In genomic region chr7:30490957-30491307, GRCm38 (mm10) we compare ENCODE assay signal across 23 mouse cellular contexts. TPM values are rescaled to one million over a fixed set of nuclear protein-coding genes. Genes with fewer than 3 reads are reported as not detected.
DNase-seq lines count a peak whose midpoint lies in the region; ATAC-seq and TF ChIP-seq lines count a peak whose summit lies in the region.
"Had no signal": no experiment of that assay in that cellular context is flagged by ENCODE, and none has a peak within 500 bp of the region (broad histone marks: within the 10 kb centered on the region; RNA-seq: fewer than 3 reads in every experiment).

No protein-coding gene starts in this region.

- no peak overlapping the region for H3K4me2 ChIP-seq in forebrain, postnatal 0 days (ENCODE audit: low read depth)
- H3K4me2 ChIP-seq in forebrain, embryonic 12.5 days = no peak overlapping the region
- no peak overlapping the region for H3K4me2 ChIP-seq in midbrain, embryonic 14.5 days (ENCODE audit: low read length)
- no peak overlapping the region for H3K4me2 ChIP-seq in midbrain, embryonic 15.5 days
- H3K4me2 ChIP-seq: kidney, embryonic 15.5 days; liver, embryonic 13.5 days had no signal

- peak; percentile 36; the same call in 1 of the 2 replicates for ATAC-seq in forebrain, postnatal 0 days
- no peak for ATAC-seq in forebrain, embryonic 12.5 days (ENCODE audit: low FRiP score)
- no peak for ATAC-seq in midbrain, embryonic 14.5 days (ENCODE audit: low FRiP score, low TSS enrichment)
- no peak for ATAC-seq in midbrain, embryonic 15.5 days (replicated peaks)
- peak; percentile 26 for ATAC-seq in Patski
- ATAC-seq: activated CD4-positive, CD25-positive, alpha-beta regulatory T cell, adult 4 months; lung, postnatal 0 days; midbrain, embryonic 16.5 days had no signal

- DNase-seq in forebrain, postnatal 0 days = no peak
- DNase-seq in midbrain, embryonic 14.5 days = peak; percentile 17
- DNase-seq in Patski (ENCODE audit: low read depth, low spot score) (peak; percentile 35), MN1 (ENCODE audit: low spot score) (no peak)
- DNase-seq in cerebellum, postnatal 10 days = no peak
- DNase-seq: adrenal gland, postnatal 25 days; liver, embryonic 13.5 days had no signal

- TF ChIP-seq CTCF in forebrain, postnatal 0 days (IDR thresholded peaks at IDR 0.05; ENCODE audit: low read depth) = no peak; the same call in 1 of the 2 replicates
- TF ChIP-seq CTCF in Patski (IDR thresholded peaks at IDR 0.05) = peak; percentile 35

- no peak overlapping the region for H3K27ac ChIP-seq in forebrain, postnatal 0 days (ENCODE audit: low read depth, low read length)
- no peak overlapping the region for H3K27ac ChIP-seq in forebrain, embryonic 12.5 days
- H3K27ac ChIP-seq in midbrain, embryonic 14.5 days (replicated peaks; ENCODE audit: low read depth, low read length) = no peak overlapping the region
- H3K27ac ChIP-seq in midbrain, embryonic 15.5 days = no peak overlapping the region
- H3K27ac ChIP-seq: kidney, embryonic 15.5 days; liver, embryonic 13.5 days had no signal

- POLR2A ChIA-PET in Patski (lab: Charles Lee) = interaction anchor here (0.5 kb wide), 1 partner anchor 60 kb away, joined by 3 read pairs; no protein-coding TSS in a partner anchor

- CTCF ChIA-PET in Patski (lab: Charles Lee) = interaction anchor here (0.9 to 3.2 kb wide), 5 partner anchors 41 to 157 kb away, joined by 3 to 13 read pairs (median 5); partner anchors contain the start of gene Proser3

- H3K27me3 ChIP-seq in forebrain, postnatal 0 days (ENCODE audit: insufficient read depth, low read length) = no peaks in the 10 kb centered on the region
- peaks cover 21% of the 10 kb centered on the region; the same call in 1 of the 2 replicates for H3K27me3 ChIP-seq in forebrain, embryonic 12.5 days
- no peaks in the 10 kb centered on the region for H3K27me3 ChIP-seq in midbrain, embryonic 14.5 days (ENCODE audit: control insufficient read depth, insufficient read depth, low read length)
- H3K27me3 ChIP-seq in midbrain, embryonic 15.5 days (replicated peaks) = peaks cover 7% of the 10 kb centered on the region
- H3K27me3 ChIP-seq in Patski = peaks cover 4% of the 10 kb centered on the region
- H3K27me3 ChIP-seq: kidney, embryonic 15.5 days; liver, embryonic 13.5 days had no signal

- no peak overlapping the region for H3K4me3 ChIP-seq in forebrain, postnatal 0 days (ENCODE audit: low read depth, low read length)
- H3K4me3 ChIP-seq in forebrain, embryonic 12.5 days (replicated peaks) = no peak overlapping the region
- no peak overlapping the region for H3K4me3 ChIP-seq in midbrain, embryonic 14.5 days (replicated peaks; ENCODE audit: low read depth, low read length)
- H3K4me3 ChIP-seq in midbrain, embryonic 15.5 days = no peak overlapping the region
- H3K4me3 ChIP-seq: kidney, embryonic 15.5 days; liver, embryonic 13.5 days had no signal

- no peak overlapping the region for H3K9ac ChIP-seq in forebrain, postnatal 0 days
- no peak overlapping the region for H3K9ac ChIP-seq in forebrain, embryonic 12.5 days
- no peak overlapping the region for H3K9ac ChIP-seq in midbrain, embryonic 14.5 days (replicated peaks; ENCODE audit: low read length)
- H3K9ac ChIP-seq in midbrain, embryonic 15.5 days = no peak overlapping the region
- H3K9ac ChIP-seq: kidney, embryonic 15.5 days; liver, embryonic 13.5 days had no signal

- no peaks in the 10 kb centered on the region for H3K36me3 ChIP-seq in forebrain, postnatal 0 days (ENCODE audit: insufficient read depth)
- no peaks in the 10 kb centered on the region for H3K36me3 ChIP-seq in forebrain, embryonic 12.5 days (replicated peaks)
- H3K36me3 ChIP-seq in midbrain, embryonic 14.5 days (ENCODE audit: control insufficient read depth, insufficient read depth, low read length) = no peaks in the 10 kb centered on the region
- H3K36me3 ChIP-seq in midbrain, embryonic 15.5 days (replicated peaks) = no peaks in the 10 kb centered on the region
- H3K36me3 ChIP-seq: G1E; kidney, embryonic 15.5 days; liver, embryonic 13.5 days had no signal

- no peaks in the 10 kb centered on the region; the same call in 1 of the 2 replicates for H3K4me1 ChIP-seq in forebrain, postnatal 0 days (ENCODE audit: insufficient read depth)
- H3K4me1 ChIP-seq in forebrain, embryonic 12.5 days = peaks cover 4% of the 10 kb centered on the region
- no peaks in the 10 kb centered on the region for H3K4me1 ChIP-seq in midbrain, embryonic 14.5 days (ENCODE audit: control insufficient read depth, insufficient read depth, low read length)
- H3K4me1 ChIP-seq in midbrain, embryonic 15.5 days = no peaks in the 10 kb centered on the region

- in situ Hi-C loops in Patski (cut with MboI; ENCODE audit: low pct_unique_long_range_greater_than_20kb) = loop anchor here (5.0 kb wide), 1 partner anchor 56 kb away; no protein-coding TSS in a partner anchor

- WGBS in forebrain, postnatal 0 days = 12% methylated on average over 6 of the region's 6 CpGs
- 18% methylated on average over 6 of the region's 6 CpGs for WGBS in forebrain, embryonic 12.5 days
- 15% methylated on average over 6 of the region's 6 CpGs for whole genome bisulfite sequencing in midbrain, embryonic 14.5 days
- 16% methylated on average over 6 of the region's 6 CpGs for WGBS in midbrain, embryonic 15.5 days

- H3K9me3 ChIP-seq in forebrain, postnatal 0 days (ENCODE audit: low read length) = no peaks in the 10 kb centered on the region
- no peaks in the 10 kb centered on the region for H3K9me3 ChIP-seq in forebrain, embryonic 12.5 days
- no peaks in the 10 kb centered on the region for H3K9me3 ChIP-seq in midbrain, embryonic 14.5 days (ENCODE audit: control insufficient read depth, low read length)
- H3K9me3 ChIP-seq in midbrain, embryonic 15.5 days = no peaks in the 10 kb centered on the region
- H3K9me3 ChIP-seq: G1E; kidney, embryonic 15.5 days; liver, embryonic 13.5 days had no signal

RNA-seq across cellular contexts. Expression of gene Prodh2, which starts 2.5 kb away (rescaled TPM):
- not detected in 2 replicates for total RNA-seq in forebrain, postnatal 0 days (2014; rRNA removed)
- not detected in 2 replicates for polyA plus RNA-seq in forebrain, postnatal 0 days (2015; fragmentation: Nextera tagmentation; extraction: Ambion mirVana)
- polyA plus RNA-seq in forebrain, embryonic 12.5 days (2016; fragmentation: Nextera tagmentation; extraction: Ambion mirVana) = not detected in 2 replicates
- polyA plus RNA-seq in midbrain, embryonic 14.5 days (2014; fragmentation: Nextera tagmentation; extraction: Ambion mirVana) = not detected in 2 replicates
- polyA plus RNA-seq in midbrain, embryonic 15.5 days (2015; fragmentation: Nextera tagmentation; extraction: Ambion mirVana) = not detected in 2 replicates
- 0.05 TPM for polyA plus RNA-seq in Patski (2021)
- total RNA-seq: adrenal gland, postnatal 25 days; G1E; gastrocnemius, postnatal 10 days; heart, adult 18-20 months; heart, postnatal 4 days; layer of hippocampus, adult 18-20 months; left cerebral cortex, adult 18-20 months; megakaryocyte, adult 5-6 weeks had no signal
- polyA plus RNA-seq: activated CD4-positive, CD25-positive, alpha-beta regulatory T cell, adult 4 months; forebrain, embryonic 14.5 days; G1E; heart, embryonic 14.5 days; limb, embryonic 11.5 days; lung, postnatal 0 days; midbrain, embryonic 16.5 days had no signal

RNA-seq across cellular contexts. Expression of gene Nphs1, which starts 32.8 kb away (rescaled TPM):
- total RNA-seq in forebrain, postnatal 0 days (2014; rRNA removed) = 0.08 TPM in 1 of 2 replicates, not detected in the other
- 0.06 and 0.09 TPM in 2 replicates for polyA plus RNA-seq in forebrain, postnatal 0 days (2015; fragmentation: Nextera tagmentation; extraction: Ambion mirVana)
- 0.09 and 0.35 TPM in 2 replicates for polyA plus RNA-seq in forebrain, embryonic 12.5 days (2016; fragmentation: Nextera tagmentation; extraction: Ambion mirVana)
- polyA plus RNA-seq in midbrain, embryonic 14.5 days (2014; fragmentation: Nextera tagmentation; extraction: Ambion mirVana) = 0.74 and 1.4 TPM in 2 replicates
- 0.41 and 0.61 TPM in 2 replicates for polyA plus RNA-seq in midbrain, embryonic 15.5 days (2015; fragmentation: Nextera tagmentation; extraction: Ambion mirVana)
- polyA plus RNA-seq in Patski (2021) = not detected
- total RNA-seq: adrenal gland, postnatal 25 days; gastrocnemius, postnatal 10 days; heart, adult 18-20 months; heart, postnatal 4 days had no signal
- polyA plus RNA-seq: G1E had no signal

RNA-seq across cellular contexts. Expression of gene Kirrel2, which starts 33.4 kb away (rescaled TPM):
- 0.46 and 2.1 TPM in 2 replicates for total RNA-seq in forebrain, postnatal 0 days (2014; rRNA removed)
- 0.07 and 0.11 TPM in 2 replicates for polyA plus RNA-seq in forebrain, postnatal 0 days (2015; fragmentation: Nextera tagmentation; extraction: Ambion mirVana)
- polyA plus RNA-seq in forebrain, embryonic 12.5 days (2016; fragmentation: Nextera tagmentation; extraction: Ambion mirVana) = 1.1 and 1.6 TPM in 2 replicates
- 5.0 and 5.7 TPM in 2 replicates for polyA plus RNA-seq in midbrain, embryonic 14.5 days (2014; fragmentation: Nextera tagmentation; extraction: Ambion mirVana)
- 1.3 and 2.7 TPM in 2 replicates for polyA plus RNA-seq in midbrain, embryonic 15.5 days (2015; fragmentation: Nextera tagmentation; extraction: Ambion mirVana)
- not detected for polyA plus RNA-seq in Patski (2021)
- total RNA-seq: adrenal gland, postnatal 25 days; G1E; gastrocnemius, postnatal 10 days; heart, adult 18-20 months had no signal
- polyA plus RNA-seq: activated CD4-positive, CD25-positive, alpha-beta regulatory T cell, adult 4 months; G1E; limb, embryonic 11.5 days; lung, postnatal 0 days had no signal

RNA-seq across cellular contexts. Expression of gene Arhgap33, which starts 43.9 kb away (rescaled TPM):
- total RNA-seq in forebrain, postnatal 0 days (2014; rRNA removed) = 52.4 and 58.5 TPM in 2 replicates
- polyA plus RNA-seq in forebrain, postnatal 0 days (2015; fragmentation: Nextera tagmentation; extraction: Ambion mirVana) = 128 and 145 TPM in 2 replicates
- 89.4 and 98.9 TPM in 2 replicates for polyA plus RNA-seq in forebrain, embryonic 12.5 days (2016; fragmentation: Nextera tagmentation; extraction: Ambion mirVana)
- 101 and 129 TPM in 2 replicates for polyA plus RNA-seq in midbrain, embryonic 14.5 days (2014; fragmentation: Nextera tagmentation; extraction: Ambion mirVana)
- polyA plus RNA-seq in midbrain, embryonic 15.5 days (2015; fragmentation: Nextera tagmentation; extraction: Ambion mirVana) = 144 and 158 TPM in 2 replicates
- polyA plus RNA-seq in Patski (2021) = 5.4 TPM

RNA-seq across cellular contexts. Expression of gene Aplp1, which starts 45.6 kb away (rescaled TPM):
- total RNA-seq in forebrain, postnatal 0 days (2014; rRNA removed) = 705 and 834 TPM in 2 replicates
- polyA plus RNA-seq in forebrain, postnatal 0 days (2015; fragmentation: Nextera tagmentation; extraction: Ambion mirVana) = 863 and 867 TPM in 2 replicates
- polyA plus RNA-seq in forebrain, embryonic 12.5 days (2016; fragmentation: Nextera tagmentation; extraction: Ambion mirVana) = 214 and 237 TPM in 2 replicates
- 662 and 710 TPM in 2 replicates for polyA plus RNA-seq in midbrain, embryonic 14.5 days (2014; fragmentation: Nextera tagmentation; extraction: Ambion mirVana)
- 790 and 817 TPM in 2 replicates for polyA plus RNA-seq in midbrain, embryonic 15.5 days (2015; fragmentation: Nextera tagmentation; extraction: Ambion mirVana)
- 104 TPM for polyA plus RNA-seq in Patski (2021)
- polyA plus RNA-seq: G1E had no signal

Comparison
In these comparisons a context has a peak if more than half of its experiments do, and no peak if none do; other contexts are left out.
1. ATAC-seq: peak in forebrain, postnatal 0 days (single experiment) and Patski (single experiment); none in forebrain, embryonic 12.5 days (single experiment), midbrain, embryonic 14.5 days (single experiment) and midbrain, embryonic 15.5 days (single experiment).
2. DNase-seq: peak in midbrain, embryonic 14.5 days (single experiment) and Patski (single experiment); none in forebrain, postnatal 0 days (single experiment), MN1 (single experiment) and cerebellum, postnatal 10 days (0 of 2).